Mouse (Mus musculus) midbrain, embryonic 16.5 days (tissue): Measurements from ENCODE around the gene Castor2. TPM values are rescaled to one million over a fixed set of nuclear protein-coding genes. Genes with fewer than 3 reads are reported as not detected.

Experiments
- ATAC-seq: fragments of 200-750 bp; cut with Nextera tagmentation; 2 replicates; pipeline ENCODE4 v1.8.0; 2017; ENCODE audit warnings: moderate TSS enrichment
- H3K27ac ChIP-seq: fragments of 300-500 bp; sonication (generic); 2 replicates; pipeline ENCODE4 v1.5.1; 2014; ENCODE audit warnings: mild to moderate bottlenecking, low read length, mixed read lengths
- H3K27me3 ChIP-seq: fragments of 300-500 bp; sonication (generic); 2 replicates; pipeline ENCODE4 v1.6.1; 2014; ENCODE audit warnings: low read depth, low read length, mixed read lengths; ENCODE audit not compliant: control insufficient read depth, insufficient read depth
- H3K36me3 ChIP-seq: fragments of 300-500 bp; sonication (generic); 2 replicates; pipeline ENCODE4 v1.6.1; 2014; ENCODE audit warnings: mild to moderate bottlenecking, low read length, moderate library complexity, mixed read lengths; ENCODE audit not compliant: control insufficient read depth, insufficient read depth
- H3K4me1 ChIP-seq: fragments of 300-500 bp; sonication (generic); 2 replicates; pipeline ENCODE4 v1.6.1; 2014; ENCODE audit warnings: mild to moderate bottlenecking, low read length, mixed read lengths; ENCODE audit not compliant: control insufficient read depth, insufficient read depth
- H3K4me2 ChIP-seq: fragments of 300-500 bp; sonication (generic); 2 replicates; pipeline ENCODE4 v1.6.1; 2014; ENCODE audit warnings: mild to moderate bottlenecking, low read length, mixed read lengths
- H3K4me3 ChIP-seq: fragments of 300-500 bp; sonication (generic); 2 replicates; pipeline ENCODE4 v1.5.1; 2014; ENCODE audit warnings: low read depth, mild to moderate bottlenecking, low read length, moderate library complexity, mixed read lengths
- H3K9ac ChIP-seq: fragments of 300-500 bp; sonication (generic); 2 replicates; pipeline ENCODE4 v1.6.1; 2014; ENCODE audit warnings: low read depth, low read length, mixed read lengths
- H3K9me3 ChIP-seq: fragments of 300-500 bp; sonication (generic); replicated peaks from 2 replicates; pipeline ENCODE4 v1.6.1; 2014; ENCODE audit warnings: mild to moderate bottlenecking, low read length, mixed read lengths; ENCODE audit not compliant: control insufficient read depth, poor library complexity, severe bottlenecking
- WGBS: fragments of 180-500 bp; shearing (Covaris S2); extraction: QIAGEN DNeasy Blood & Tissue Kit; methylation state at CpG from one replicate; pipeline ENCODE4 v1.1.7; 2014; 5-methylcytosine and 5-hydroxymethylcytosine counted together
- polyA plus RNA-seq: library from polyadenylated mRNA; unstranded; fragments of >200 nt; fragmentation: Nextera tagmentation; extraction: Ambion mirVana; gene quantifications from 2 replicates; pipeline ENCODE4 v1.2.1, GENCODE M21; 2015

Gene Castor2
- polyA plus RNA-seq, 1 experiment from 2014 or later: 34.8 TPM

- no peak overlapping the region for H3K4me2 ChIP-seq
- no peak overlapping the region for H3K4me3 ChIP-seq
- no peaks in the 10 kb centered on the region for H3K9me3 ChIP-seq
- peaks cover 5% of the 10 kb centered on the region; the same call in 1 of the 2 replicates for H3K4me1 ChIP-seq
- H3K27me3 ChIP-seq: no peaks in the 10 kb centered on the region
- WGBS: 97% methylated on average over 7 of the region's 7 CpGs
- ATAC-seq: no peak
- no peak overlapping the region for H3K27ac ChIP-seq
- peaks cover 13% of the 10 kb centered on the region for H3K36me3 ChIP-seq
- no peak overlapping the region for H3K9ac ChIP-seq
Measured at GRCm38 (mm10) chr5:134166642-134167041, 67.1 kb downstream of the Castor2 start.

GRCm38 (mm10) chr5:134168033-134168432 lies 68.5 kb downstream of the Castor2 start:
- Histone ChIP-seq H3K9ac (no peak overlapping the region), H3K4me1 (peaks cover 5% of the 10 kb centered on the region; the same call in 1 of the 2 replicates), H3K4me3 (no peak overlapping the region), H3K4me2 (no peak overlapping the region), H3K9me3 (no peaks in the 10 kb centered on the region), H3K27ac (no peak overlapping the region), H3K27me3 (no peaks in the 10 kb centered on the region), H3K36me3 (peaks cover 7% of the 10 kb centered on the region; the same call in 1 of the 2 replicates)
- 93% methylated on average over 9 of the region's 9 CpGs for WGBS
- no peak for ATAC-seq

- WGBS: 91% methylated on average over 10 of the region's 10 CpGs
- Histone ChIP-seq H3K4me1 (peaks cover 5% of the 10 kb centered on the region; the same call in 1 of the 2 replicates), H3K27me3 (no peaks in the 10 kb centered on the region), H3K27ac (no peak overlapping the region), H3K4me2 (no peak overlapping the region), H3K9ac (no peak overlapping the region), H3K9me3 (no peaks in the 10 kb centered on the region), H3K4me3 (no peak overlapping the region), H3K36me3 (peaks cover 2% of the 10 kb centered on the region; the same call in 1 of the 2 replicates)
- ATAC-seq: no peak
Measured at GRCm38 (mm10) chr5:134169231-134169630, 69.7 kb downstream of the Castor2 start.

GRCm38 (mm10) chr5:134170167-134170566 lies 70.7 kb downstream of the Castor2 start:
- Histone ChIP-seq H3K27ac (no peak overlapping the region), H3K4me2 (no peak overlapping the region), H3K9me3 (no peaks in the 10 kb centered on the region), H3K4me1 (peaks cover under 1% of the 10 kb centered on the region; the same call in 1 of the 2 replicates), H3K27me3 (no peaks in the 10 kb centered on the region), H3K36me3 (peaks cover 2% of the 10 kb centered on the region; the same call in 1 of the 2 replicates), H3K4me3 (no peak overlapping the region), H3K9ac (no peak overlapping the region)
- no peak for ATAC-seq
- whole genome bisulfite sequencing: 96% methylated on average over 8 of the region's 8 CpGs

GRCm38 (mm10) chr5:134173206-134173605 lies 73.7 kb downstream of the Castor2 start:
- no peak for ATAC-seq
- Histone ChIP-seq H3K27me3 (no peaks in the 10 kb centered on the region), H3K27ac (no peak overlapping the region), H3K9ac (no peak overlapping the region), H3K4me3 (no peak overlapping the region), H3K4me2 (no peak overlapping the region), H3K4me1 (peaks cover 11% of the 10 kb centered on the region), H3K9me3 (no peaks in the 10 kb centered on the region), H3K36me3 (peaks cover 2% of the 10 kb centered on the region; the same call in 1 of the 2 replicates)
- 39% methylated on average over 4 of the region's 4 CpGs for WGBS

GRCm38 (mm10) chr5:134175696-134176095 lies 76.2 kb downstream of the Castor2 start:
- H3K4me2 ChIP-seq: peak overlapping the region; percentile 96
- H3K9ac ChIP-seq: peak overlapping the region; percentile 76
- ATAC-seq: no peak
- H3K9me3 ChIP-seq: no peaks in the 10 kb centered on the region
- H3K4me3 ChIP-seq: peak overlapping the region; percentile 92
- no peaks in the 10 kb centered on the region for H3K27me3 ChIP-seq
- WGBS: 12% methylated on average over 10 of the region's 10 CpGs
- H3K36me3 ChIP-seq: no peaks in the 10 kb centered on the region; the same call in 1 of the 2 replicates
- peak overlapping the region; percentile 81 for H3K27ac ChIP-seq
- peaks cover 11% of the 10 kb centered on the region for H3K4me1 ChIP-seq

- H3K4me2 ChIP-seq: peak within 1 kb of the TSS; percentile 96
- H3K4me3 ChIP-seq: peak within 1 kb of the TSS; percentile 92
- peak within 1 kb of the TSS; percentile 76 for H3K9ac ChIP-seq
- ATAC-seq: peak; percentile 90
- H3K9me3 ChIP-seq: no peaks in the 10 kb centered on the region
- H3K36me3 ChIP-seq: no peaks in the 10 kb centered on the region
- WGBS: under 1% methylated on average over 71 of the region's 72 CpGs
- peak within 1 kb of the TSS; percentile 81 for H3K27ac ChIP-seq
- no peaks in the 10 kb centered on the region for H3K27me3 ChIP-seq
- peaks cover 11% of the 10 kb centered on the region for H3K4me1 ChIP-seq
Measured at GRCm38 (mm10) chr5:134176169-134176881, 76.8 kb downstream of the Castor2 start, which contains the start of gene Rcc1l. Gene Rcc1l, minus strand, starts transcription at chr5:134176774.

GRCm38 (mm10) chr5:134178536-134178935 lies 79.0 kb downstream of the Castor2 start:
- WGBS: 81% methylated on average over 7 of the region's 7 CpGs
- no peak for ATAC-seq

GRCm38 (mm10) chr5:134179871-134180270 lies 80.4 kb downstream of the Castor2 start:
- ATAC-seq: no peak
- no peak overlapping the region for H3K4me2 ChIP-seq
- no peak overlapping the region for H3K9ac ChIP-seq
- no peaks in the 10 kb centered on the region for H3K36me3 ChIP-seq
- peaks cover 25% of the 10 kb centered on the region for H3K4me1 ChIP-seq
- no peaks in the 10 kb centered on the region for H3K9me3 ChIP-seq
- 24% methylated on average over 7 of the region's 7 CpGs for WGBS
- no peak overlapping the region for H3K4me3 ChIP-seq
- no peaks in the 10 kb centered on the region for H3K27me3 ChIP-seq
- no peak overlapping the region for H3K27ac ChIP-seq

More at GRCm38 (mm10) chr5:134178536-134178935, 79.0 kb downstream of the Castor2 start:
- Histone ChIP-seq H3K9ac (no peak overlapping the region), H3K4me3 (no peak overlapping the region), H3K27ac (no peak overlapping the region), H3K4me1 (peaks cover 22% of the 10 kb centered on the region), H3K4me2 (no peak overlapping the region), H3K27me3 (no peaks in the 10 kb centered on the region), H3K36me3 (no peaks in the 10 kb centered on the region), H3K9me3 (no peaks in the 10 kb centered on the region)
